Mouse (Mus musculus) midbrain, postnatal 0 days (tissue): ENCODE measurements around the gene Rtn4rl2. TPM values are rescaled to one million over a fixed set of nuclear protein-coding genes. Genes with fewer than 3 reads are reported as not detected.

Experiments used
- ATAC-seq: fragments of 200-750 bp; cut with Nextera tagmentation; 2 replicates; pipeline ENCODE4 v1.8.0; 2017; ENCODE audit warnings: moderate number of reproducible peaks, mild to moderate bottlenecking, moderate TSS enrichment, moderate library complexity; ENCODE audit not compliant: low FRiP score
- DNase-seq: peaks from one replicate; pipeline ENCODE4 v3.0.0-alpha.2; 2015; ENCODE audit warnings: low spot score
- H3K27ac ChIP-seq: fragments of 300-500 bp; sonication (generic); 2 replicates; pipeline ENCODE4 v1.5.1; 2014; ENCODE audit warnings: low read depth, mild to moderate bottlenecking, low read length, mixed read lengths
- H3K27me3 ChIP-seq: fragments of 300-500 bp; sonication (generic); 2 replicates; pipeline ENCODE4 v1.6.1; 2014; ENCODE audit warnings: low read length, control low read depth, mixed read lengths; ENCODE audit not compliant: insufficient read depth
- H3K36me3 ChIP-seq: fragments of 300-500 bp; sonication (generic); 2 replicates; pipeline ENCODE4 v1.6.1; 2014; ENCODE audit warnings: low read length, control low read depth, mixed read lengths; ENCODE audit not compliant: insufficient read depth
- H3K4me1 ChIP-seq: fragments of 300-500 bp; sonication (generic); 2 replicates; pipeline ENCODE4 v1.6.1; 2014; ENCODE audit warnings: mild to moderate bottlenecking, control low read depth, antibody characterized with exemption, low read length, mixed read lengths; ENCODE audit not compliant: insufficient read depth
- H3K4me2 ChIP-seq: fragments of 300-500 bp; sonication (generic); 2 replicates; pipeline ENCODE4 v1.6.1; 2014; ENCODE audit warnings: low read depth, mild to moderate bottlenecking, low read length, mixed read lengths; ENCODE audit not compliant: poor library complexity, severe bottlenecking
- H3K4me3 ChIP-seq: fragments of 300-500 bp; sonication (generic); 2 replicates; pipeline ENCODE4 v1.5.1; 2014; ENCODE audit warnings: low read depth, mild to moderate bottlenecking, low read length, moderate library complexity
- H3K9ac ChIP-seq: fragments of 300-500 bp; sonication (generic); replicated peaks from 2 replicates; pipeline ENCODE4 v1.6.1; 2014; ENCODE audit warnings: mild to moderate bottlenecking, low read length, moderate library complexity, mixed read lengths; ENCODE audit not compliant: poor library complexity, severe bottlenecking
- H3K9me3 ChIP-seq: fragments of 300-500 bp; sonication (generic); 2 replicates; pipeline ENCODE4 v1.6.1; 2016; ENCODE audit warnings: low read length, control low read depth
- CTCF ChIP-seq: IDR thresholded peaks from 2 replicates; pipeline ENCODE4 v1.5.1; 2016; ENCODE audit warnings: antibody characterized with exemption, mild to moderate bottlenecking
- WGBS: fragments of 180-500 bp; shearing (Covaris S2); extraction: QIAGEN DNeasy Blood & Tissue Kit; methylation state at CpG from one replicate; pipeline ENCODE4 v1.1.7; 2014; 5-methylcytosine and 5-hydroxymethylcytosine counted together
- polyA plus RNA-seq: library from polyadenylated mRNA; unstranded; fragments of >200 nt; fragmentation: Nextera tagmentation; extraction: Ambion mirVana; gene quantifications from 2 replicates; pipeline ENCODE4 v1.2.1, GENCODE M21; 2015
- total RNA-seq: library from RNA; depleted of rRNA; stranded (reverse); fragments of >200 nt; gene quantifications from 2 replicates; pipeline ENCODE4 v1.2.3, GENCODE M21; 2014

Gene Rtn4rl2
- total and polyA plus RNA-seq, 2 experiments from 2014 or later = 6.5 to 11.4 TPM

- Histone ChIP-seq H3K4me2 (peak overlapping the region; percentile 96), H3K27ac (no peak overlapping the region), H3K4me3 (peak overlapping the region; percentile 58), H3K27me3 (peaks cover 35% of the 10 kb centered on the region), H3K36me3 (no peaks in the 10 kb centered on the region), H3K4me1 (peaks cover 13% of the 10 kb centered on the region; the same call in 1 of the 2 replicates), H3K9me3 (no peaks in the 10 kb centered on the region), H3K9ac (peak overlapping the region; percentile 44; the same call in 1 of the 2 replicates)
- WGBS = under 1% methylated on average over 58 of the region's 58 CpGs
- peak; percentile 21; the same call in 1 of the 2 replicates for ATAC-seq
- DNase-seq = peak; percentile 78
- TF ChIP-seq CTCF = peak; percentile 46
Measured at GRCm38 (mm10) chr2:84887411-84888271, 1.1 kb upstream of the Rtn4rl2 start.

- Histone ChIP-seq H3K4me3 (peak overlapping the region; percentile 58), H3K36me3 (no peaks in the 10 kb centered on the region), H3K27me3 (peaks cover 35% of the 10 kb centered on the region), H3K4me1 (peaks cover 13% of the 10 kb centered on the region; the same call in 1 of the 2 replicates), H3K9me3 (no peaks in the 10 kb centered on the region), H3K4me2 (peak overlapping the region; percentile 96), H3K27ac (no peak overlapping the region), H3K9ac (peak overlapping the region; percentile 34; the same call in 1 of the 2 replicates)
- peak; percentile 66 for DNase-seq
- no peak for TF ChIP-seq CTCF
- peak; percentile 45 for ATAC-seq
- 1% methylated on average over 14 of the region's 39 CpGs for WGBS
Measured at GRCm38 (mm10) chr2:84886821-84887281, 341 bp upstream of the Rtn4rl2 start.

DNA sequence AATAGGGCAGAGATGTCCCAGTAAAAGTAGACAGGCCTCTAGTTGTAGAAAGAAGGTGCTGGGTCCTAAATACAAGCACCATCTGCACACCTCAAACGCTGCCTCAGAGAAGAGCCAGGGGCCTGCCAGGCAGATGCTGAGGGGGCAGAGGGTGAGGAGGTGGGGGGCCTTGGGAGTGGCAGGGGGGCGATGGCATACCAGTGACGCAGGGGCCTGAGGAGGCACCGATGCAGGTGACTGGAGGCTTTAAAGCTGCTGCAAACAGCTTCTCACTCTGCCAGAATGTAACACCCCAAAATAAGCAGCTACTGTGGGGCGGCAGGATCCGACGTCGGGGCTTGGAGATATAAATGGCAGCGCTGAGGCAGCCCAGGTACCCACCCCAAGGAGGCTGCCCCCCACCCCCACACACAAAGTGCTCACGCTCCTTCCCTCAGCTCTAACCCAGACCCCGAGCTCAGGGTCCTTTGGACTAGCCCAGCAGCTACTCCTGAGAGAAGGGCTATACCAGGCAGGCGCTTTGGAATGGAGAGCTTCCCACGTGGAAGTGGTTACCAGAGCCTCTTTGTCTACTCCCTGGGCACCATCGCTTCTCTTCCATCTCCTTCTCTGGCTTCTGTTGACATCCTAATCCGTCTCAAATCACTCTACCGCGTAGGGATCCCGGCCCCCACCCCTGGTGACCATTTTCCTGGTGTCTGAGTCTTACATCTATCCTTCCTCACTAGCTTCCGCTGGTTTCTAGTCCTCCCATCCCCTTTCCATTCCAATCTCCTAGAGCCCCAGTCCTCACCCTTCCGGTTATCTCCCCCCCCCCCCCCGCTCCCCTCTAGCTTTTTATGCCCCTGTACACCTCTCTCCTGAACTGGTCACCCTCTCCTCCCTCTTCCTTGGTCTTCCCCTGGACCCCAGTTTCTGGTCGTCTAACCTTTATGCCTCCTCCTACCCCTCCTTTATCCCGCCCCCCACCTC is 1.1 kb downstream of the Rtn4rl2 start:
- no peaks in the 10 kb centered on the region for H3K36me3 ChIP-seq
- no peaks in the 10 kb centered on the region for H3K9me3 ChIP-seq
- peak overlapping the region; percentile 34; the same call in 1 of the 2 replicates for H3K9ac ChIP-seq
- ATAC-seq (0 out of 2 replicates have a peak, but pooled peaks have one; percentile 3), DNase-seq (no peak)
- no peak overlapping the region for H3K27ac ChIP-seq
- no peak for TF ChIP-seq CTCF
- 12% methylated on average over 20 of the region's 23 CpGs for WGBS
- H3K4me1 ChIP-seq = peaks cover 13% of the 10 kb centered on the region; the same call in 1 of the 2 replicates
- peak overlapping the region; percentile 58 for H3K4me3 ChIP-seq
- peaks cover 30% of the 10 kb centered on the region for H3K27me3 ChIP-seq
- H3K4me2 ChIP-seq = peak overlapping the region; percentile 96

- DNase-seq (no peak), ATAC-seq (no peak)
- Histone ChIP-seq H3K27me3 (peaks cover 27% of the 10 kb centered on the region), H3K27ac (no peak overlapping the region), H3K4me2 (peak overlapping the region; percentile 96), H3K4me3 (peak overlapping the region; percentile 58; the same call in 1 of the 2 replicates), H3K36me3 (no peaks in the 10 kb centered on the region), H3K4me1 (peaks cover 13% of the 10 kb centered on the region; the same call in 1 of the 2 replicates), H3K9ac (no peak overlapping the region), H3K9me3 (no peaks in the 10 kb centered on the region)
- WGBS = 49% methylated on average over 4 of the region's 4 CpGs
- peak; percentile 39 for TF ChIP-seq CTCF
Measured at GRCm38 (mm10) chr2:84884611-84885010, 1.9 kb downstream of the Rtn4rl2 start.

- ATAC-seq = no peak
- peak overlapping the region; percentile 19; the same call in 1 of the 2 replicates for H3K9ac ChIP-seq
- WGBS = 66% methylated on average over 4 of the region's 4 CpGs
- H3K36me3 ChIP-seq = no peaks in the 10 kb centered on the region
- H3K9me3 ChIP-seq = no peaks in the 10 kb centered on the region
- no peak overlapping the region for H3K27ac ChIP-seq
- H3K4me1 ChIP-seq = peaks cover 9% of the 10 kb centered on the region; the same call in 1 of the 2 replicates
- H3K4me2 ChIP-seq = peak overlapping the region; percentile 35
- H3K27me3 ChIP-seq = peaks cover 22% of the 10 kb centered on the region
- DNase-seq = no peak
- peak overlapping the region; percentile 19; the same call in 1 of the 2 replicates for H3K4me3 ChIP-seq
- no peak for TF ChIP-seq CTCF
Measured at GRCm38 (mm10) chr2:84883942-84884341, 2.6 kb downstream of the Rtn4rl2 start.
